Mouse (Mus musculus) megakaryocyte-erythroid progenitor cell, adult 5-6 weeks (primary cell): ENCODE results near the gene Sde2. TPM values are rescaled to one million over a fixed set of nuclear protein-coding genes. Genes with fewer than 3 reads are reported as not detected.
A peak's percentile ranks its signal among the peaks of the same experiment; 100 is the strongest.

Source experiments
- ATAC-seq: replicated peaks from 2 replicates; pipeline ENCODE4 v1.8.0; 2016; ENCODE audit warnings: mild to moderate bottlenecking, inconsistent platforms; ENCODE audit not compliant: severe bottlenecking, poor library complexity, low FRiP score, low TSS enrichment
- total RNA-seq, 2 experiments: library from RNA; stranded (forward) in 1 of 2; stranded (reverse) in 1 of 2; fragments of 200-1000, 215-1000 nt in 1 of 2; fragments of >200 nt in 1 of 2; fragmentation: Nextera tagmentation in 1 of 2; gene quantifications; 2 replicates each; pipeline ENCODE4 v1.2.3; 2014 to 2017

The Sde2 gene
- total RNA-seq (2014; fragmentation: Nextera tagmentation) (22.0 and 23.2 TPM in 2 replicates), total RNA-seq (2017) (37.6 and 45.7 TPM in 2 replicates)

DNA sequence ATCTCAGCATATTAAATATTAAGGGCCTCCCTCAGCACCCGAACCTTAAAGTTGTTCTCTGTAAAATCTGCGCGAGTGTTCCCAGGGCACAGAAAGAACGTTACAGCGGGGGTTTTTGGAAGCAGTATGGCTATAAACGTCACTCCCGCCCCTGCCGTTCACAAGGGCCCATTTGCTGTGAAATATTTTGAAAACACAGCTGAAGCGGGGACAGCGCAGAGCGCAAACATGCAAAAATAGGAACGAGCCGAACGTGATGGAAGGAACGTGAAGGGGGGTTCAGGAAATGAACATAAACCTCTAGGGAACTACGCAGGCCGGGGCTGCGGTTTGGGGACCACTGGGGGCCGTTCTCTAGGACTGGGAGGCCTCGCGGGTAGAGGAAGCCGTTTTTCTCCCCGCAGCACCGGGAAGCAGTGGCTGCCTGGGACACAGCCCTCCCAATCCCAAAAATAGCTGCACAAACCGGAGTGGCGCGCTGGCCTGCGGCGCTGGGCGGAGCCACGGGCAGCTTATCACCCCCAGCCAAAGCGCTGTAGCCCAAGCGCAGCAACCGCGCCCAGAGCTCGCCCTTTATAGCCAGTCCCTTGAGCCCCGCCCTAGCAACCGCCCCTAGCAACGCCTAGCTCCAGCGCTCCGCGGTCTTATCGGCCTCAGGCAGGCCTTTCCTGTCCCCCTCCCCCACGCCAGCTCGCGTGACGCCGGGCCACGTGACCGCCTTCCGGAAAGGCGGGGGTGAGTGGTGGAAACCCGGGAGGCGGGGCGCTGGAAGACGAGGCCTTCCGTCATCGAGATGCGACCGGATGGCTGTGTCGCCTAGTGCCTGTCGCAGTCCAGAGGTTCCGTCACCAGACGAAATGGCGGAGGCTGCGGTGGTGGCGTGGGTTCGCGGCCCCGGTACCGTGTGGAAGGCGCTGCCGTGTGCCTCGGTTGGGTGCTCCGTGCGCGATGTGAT is at the start of gene Sde2:
Sde2 (plus strand) TSS at position 812 of the 955 bp plus-strand sequence.
- ATAC-seq = peak; percentile 89

DNA sequence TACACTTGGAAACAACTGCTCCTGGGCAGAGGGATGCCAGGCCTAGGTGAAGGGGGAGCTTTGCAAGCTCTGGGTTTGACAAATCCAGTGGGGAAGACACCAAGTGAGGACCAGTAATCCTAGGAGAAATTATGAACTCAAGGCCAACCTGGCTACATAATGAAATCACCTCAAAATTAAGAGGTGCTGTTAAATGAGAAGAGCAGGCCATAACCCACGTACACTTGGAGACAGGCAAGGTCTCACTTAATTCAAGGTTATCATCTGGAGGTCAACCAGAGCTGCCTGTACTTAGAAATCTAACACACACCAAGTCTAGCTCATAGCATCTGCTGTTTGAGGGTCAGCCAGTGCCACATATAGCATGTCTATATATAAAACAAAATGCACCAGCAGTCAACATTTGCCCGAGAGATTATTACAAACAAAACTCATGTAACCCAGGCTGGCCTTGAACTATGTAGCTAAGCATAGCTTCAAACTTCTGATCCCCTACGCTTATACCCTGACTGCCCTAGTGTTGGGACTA is 49.4 kb upstream of the Sde2 start:
- ATAC-seq = no peak

DNA sequence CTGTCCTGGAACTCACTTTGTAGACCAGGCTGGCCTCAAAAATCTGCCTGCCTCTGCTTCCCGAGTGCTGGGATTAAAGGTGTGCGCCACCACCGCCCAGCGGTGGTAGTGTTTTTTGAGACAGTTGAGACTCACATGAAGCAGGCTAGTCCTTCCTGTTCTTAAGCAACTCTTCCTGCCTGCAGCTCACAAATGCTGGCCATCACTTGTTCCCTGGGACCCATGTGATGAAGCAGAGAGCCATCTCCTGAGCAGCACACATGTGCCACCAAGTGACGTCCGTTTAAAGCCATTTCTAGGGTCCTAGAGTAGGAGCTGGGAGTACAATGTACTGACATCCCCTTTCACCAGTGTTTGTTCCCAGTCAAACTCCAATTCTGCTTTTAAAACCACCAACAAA is 47.0 kb upstream of the Sde2 start:
- ATAC-seq = no peak

DNA sequence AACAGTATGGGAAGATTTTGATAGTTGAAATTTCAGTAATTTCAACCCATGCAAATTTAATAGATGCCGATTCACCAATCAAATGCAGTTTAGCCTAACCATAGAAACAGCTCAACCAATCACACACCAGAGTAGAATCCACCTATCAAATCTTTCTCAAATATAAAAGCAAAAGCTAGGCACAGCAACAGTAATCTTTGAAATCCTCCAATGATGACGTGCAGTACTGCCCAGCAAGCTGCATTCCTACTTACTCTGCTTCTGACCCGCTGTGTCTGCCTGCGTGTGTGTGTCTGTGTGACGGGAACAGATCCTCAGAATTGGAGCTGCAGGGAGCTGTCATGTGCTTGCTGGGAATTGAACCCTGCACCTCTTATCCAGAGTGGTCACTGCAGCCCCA is 42.1 kb upstream of the Sde2 start:
- ATAC-seq = no peak

DNA sequence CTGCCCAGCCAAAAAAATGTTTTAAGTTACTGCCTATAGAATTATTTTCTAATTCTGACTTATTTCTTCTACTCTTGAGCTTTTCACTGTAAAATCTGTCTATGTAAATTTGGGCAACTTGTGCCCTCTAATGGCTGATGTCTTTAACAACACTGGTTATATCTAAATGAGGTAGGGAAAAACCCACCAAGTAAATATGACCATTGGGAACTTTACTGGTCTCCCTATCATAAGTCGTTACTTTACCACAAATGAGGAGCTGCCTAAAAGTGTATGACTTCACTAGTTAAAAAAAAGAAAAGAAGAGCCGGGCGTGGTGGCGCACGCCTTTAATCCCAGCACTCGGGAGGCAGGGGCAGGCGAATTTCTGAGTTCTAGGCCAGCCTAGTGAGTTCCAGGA is 40.0 kb upstream of the Sde2 start:
- ATAC-seq = no peak

DNA sequence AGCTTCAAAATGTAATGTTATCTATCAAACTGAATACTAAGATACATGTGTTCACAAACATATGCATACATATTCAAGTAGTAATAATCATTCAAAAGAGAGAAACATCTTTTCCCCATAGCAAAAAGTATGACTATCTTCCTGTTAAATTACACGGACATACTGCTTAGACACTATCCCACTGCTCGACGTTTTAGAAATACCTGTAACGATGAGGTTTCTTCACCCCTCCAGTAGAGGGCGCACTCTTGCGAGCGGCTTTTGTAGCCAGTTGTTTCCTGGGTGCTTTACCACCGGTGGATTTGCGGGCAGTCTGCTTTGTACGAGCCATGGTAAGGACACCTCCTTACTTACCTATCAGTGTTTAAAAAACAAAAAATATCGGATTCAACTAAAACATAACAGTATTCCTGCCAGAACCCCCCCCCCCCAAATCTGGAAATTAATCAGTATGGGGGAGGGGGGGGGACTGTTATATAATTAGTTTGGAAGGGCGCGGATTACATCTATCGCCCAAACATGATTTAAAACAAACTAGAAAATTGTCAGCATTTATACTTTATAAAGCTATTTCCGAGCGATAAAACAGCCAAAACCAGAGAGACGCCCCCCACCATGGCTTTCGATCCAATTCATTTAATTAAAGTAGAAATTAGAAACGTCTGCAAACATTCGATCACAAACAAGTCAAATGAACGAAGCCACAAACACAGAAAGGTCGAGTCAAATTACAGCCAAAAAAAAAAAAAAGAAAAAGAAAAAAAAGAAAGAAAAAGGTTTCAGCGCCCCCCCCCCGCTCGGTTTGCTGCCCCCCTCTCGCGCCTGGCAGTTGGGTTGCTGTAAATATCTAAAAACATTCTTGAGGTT is 39.1 kb upstream of the Sde2 start:
- no peak for ATAC-seq

DNA sequence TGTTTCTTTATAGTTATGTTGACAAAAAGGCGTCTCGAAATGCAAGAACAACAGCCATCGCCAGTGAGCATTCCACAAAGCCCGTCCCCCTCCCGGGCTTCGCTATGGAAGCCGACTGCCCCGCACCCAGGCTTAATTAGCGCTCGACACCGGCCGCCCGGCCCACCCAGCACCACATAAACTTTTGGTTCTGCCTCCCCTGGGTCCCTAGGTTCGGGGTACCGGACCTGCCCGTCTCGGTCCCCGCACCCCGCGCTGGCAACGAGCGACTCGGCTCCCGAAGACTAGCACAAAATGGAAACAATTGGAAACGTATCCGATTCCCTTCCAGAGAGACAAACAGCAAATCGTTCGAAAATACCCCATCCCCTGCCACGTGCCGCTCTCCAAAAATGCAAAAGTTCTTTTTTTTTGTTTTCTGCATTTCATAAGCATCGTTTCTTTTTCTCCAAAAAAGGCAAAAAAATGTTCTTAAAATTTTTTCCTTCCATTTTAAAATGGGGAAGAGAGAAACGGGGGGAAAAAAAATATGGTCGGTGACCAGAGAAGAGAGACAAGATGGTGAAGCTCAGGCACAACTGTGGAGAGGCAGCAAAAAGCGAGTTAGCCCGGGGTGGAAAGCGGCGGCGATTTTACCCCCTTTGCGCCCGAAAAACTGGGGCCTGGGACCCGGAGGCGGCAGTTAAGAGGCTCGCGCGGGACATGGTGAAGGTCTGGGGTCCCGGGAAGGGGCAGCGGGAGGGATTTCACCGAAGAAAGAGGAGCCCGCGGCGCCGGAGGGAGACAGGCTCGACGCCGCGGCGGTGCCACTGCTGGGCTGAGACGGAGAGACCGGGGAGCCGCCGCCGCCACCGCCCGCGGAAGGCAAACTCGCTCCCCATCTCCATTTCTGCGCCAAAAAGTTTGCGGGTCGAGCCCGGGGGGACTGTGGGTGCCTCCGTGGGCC is 38.2 kb upstream of the Sde2 start:
- peak; percentile 18 for ATAC-seq

DNA sequence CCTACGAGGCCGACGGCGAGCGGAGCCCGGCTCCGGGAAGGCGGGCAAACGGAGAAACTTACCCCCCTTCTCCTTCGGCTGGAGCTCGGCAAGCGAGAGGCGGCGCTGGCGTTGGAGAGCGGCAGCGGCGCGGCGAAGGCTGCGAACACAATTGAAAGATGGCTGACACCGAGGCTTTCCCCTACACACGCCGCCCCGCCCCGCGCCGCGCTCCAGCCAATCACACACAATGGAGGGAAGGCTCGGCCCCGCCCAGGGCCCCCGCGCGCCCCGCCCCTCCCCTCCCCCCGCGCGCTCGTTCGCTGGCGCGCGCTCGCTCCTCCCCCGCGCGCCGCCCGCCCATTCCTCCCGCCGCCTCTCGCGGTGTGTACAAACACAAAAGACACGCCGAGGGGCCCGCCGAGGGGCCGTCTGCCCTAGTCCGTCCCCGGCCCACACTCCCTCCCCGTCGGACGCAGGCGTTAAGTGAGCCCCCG is 37.5 kb upstream of the Sde2 start:
- ATAC-seq = peak; percentile 74

DNA sequence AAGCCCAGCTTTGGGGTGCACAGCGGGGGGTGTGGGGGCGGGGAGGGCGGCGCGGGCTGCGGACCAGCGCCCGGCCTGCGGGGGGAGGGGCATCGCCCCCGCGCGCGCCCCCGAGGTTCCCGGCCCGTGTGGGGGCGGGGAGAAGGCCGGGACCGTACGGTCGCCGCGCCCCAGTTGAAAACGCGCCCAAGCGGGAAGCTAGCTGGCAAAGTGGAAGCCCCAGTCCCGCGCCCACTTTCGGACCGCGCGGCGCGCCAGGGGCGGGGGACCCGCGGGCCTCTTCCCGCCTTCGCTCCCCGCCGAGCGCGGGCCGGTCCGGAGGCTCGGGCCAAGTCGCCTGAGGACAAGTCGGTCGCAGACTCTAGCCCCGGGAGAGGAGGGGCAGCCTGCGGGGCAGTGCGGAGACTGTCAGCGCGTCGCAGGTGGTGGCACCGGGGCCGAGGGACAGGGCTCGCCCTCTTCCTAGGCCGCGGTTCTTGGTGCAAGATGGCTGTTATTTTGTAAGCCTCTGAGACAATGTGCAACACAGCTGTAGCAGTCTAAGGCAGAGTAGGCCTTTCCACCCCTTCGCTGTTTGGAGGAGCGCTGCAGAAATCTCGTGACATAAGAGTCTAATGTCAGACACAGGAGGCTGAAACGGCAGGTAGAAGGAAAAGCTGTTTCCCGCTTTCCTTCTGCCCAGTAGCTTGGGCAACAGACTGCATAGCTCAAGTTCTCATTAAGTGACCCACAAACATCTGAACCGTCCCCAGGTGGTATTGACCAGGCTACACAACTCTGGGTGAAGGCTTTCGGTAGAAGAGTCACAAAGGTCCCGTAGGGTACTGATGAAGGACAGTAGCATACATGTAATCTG is 36.8 kb upstream of the Sde2 start, which contains the start of gene H3f3a:
H3f3a (minus strand) TSS at position 59 of the 856 bp plus-strand sequence.
- peak; percentile 17; the same call in 1 of the 2 replicates for ATAC-seq

DNA sequence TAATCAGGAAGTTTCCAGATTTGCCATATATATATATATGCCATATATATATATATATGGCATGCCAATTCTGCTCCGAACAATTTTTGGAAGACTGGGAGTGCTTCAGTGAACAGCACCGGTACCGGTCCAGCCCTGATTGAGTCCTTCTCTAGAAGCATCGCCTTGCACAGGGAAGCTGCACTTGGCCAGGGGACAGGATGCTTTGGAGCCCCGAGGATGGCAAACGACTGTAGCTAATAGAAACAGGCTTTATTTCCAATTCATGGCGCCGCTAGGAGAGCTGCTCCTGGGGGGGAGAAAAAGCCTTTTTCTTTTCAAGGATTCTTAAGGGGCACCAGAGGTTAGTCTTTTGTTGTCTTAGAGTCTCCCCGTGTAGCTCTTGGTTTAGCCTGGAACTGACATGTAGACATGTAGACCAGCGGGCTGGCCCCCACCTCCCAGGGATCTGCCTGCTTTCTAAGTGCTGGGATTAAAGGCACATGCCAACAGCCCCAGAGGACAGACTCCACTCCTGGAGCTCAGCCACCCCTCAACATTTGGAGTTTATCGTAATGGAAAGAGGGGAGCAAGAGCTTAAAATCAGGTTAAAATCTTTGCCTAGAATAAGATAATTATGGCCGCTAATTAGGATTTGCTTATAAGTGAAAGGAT is 35.4 kb upstream of the Sde2 start:
- ATAC-seq = no peak

DNA sequence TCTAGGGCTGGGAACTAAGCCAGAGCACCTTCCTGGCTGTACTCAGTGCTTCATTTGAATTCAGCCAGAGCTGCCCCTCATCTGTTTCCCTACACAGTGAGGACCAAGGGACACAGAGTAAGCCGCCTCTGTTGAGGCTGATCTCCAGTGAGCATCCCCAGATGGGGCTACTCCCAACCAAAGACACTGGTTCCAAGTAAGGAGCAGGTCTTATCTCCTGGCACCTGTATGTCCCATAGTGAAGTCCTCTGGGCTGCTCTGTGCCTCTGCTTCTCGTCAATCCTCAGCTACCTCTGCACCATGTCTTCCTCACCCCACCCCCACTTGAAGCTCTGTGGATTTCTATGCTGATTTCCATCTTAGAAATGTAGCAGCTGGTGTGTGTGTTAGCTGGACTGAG is 32.9 kb upstream of the Sde2 start:
- ATAC-seq = peak; percentile 25

DNA sequence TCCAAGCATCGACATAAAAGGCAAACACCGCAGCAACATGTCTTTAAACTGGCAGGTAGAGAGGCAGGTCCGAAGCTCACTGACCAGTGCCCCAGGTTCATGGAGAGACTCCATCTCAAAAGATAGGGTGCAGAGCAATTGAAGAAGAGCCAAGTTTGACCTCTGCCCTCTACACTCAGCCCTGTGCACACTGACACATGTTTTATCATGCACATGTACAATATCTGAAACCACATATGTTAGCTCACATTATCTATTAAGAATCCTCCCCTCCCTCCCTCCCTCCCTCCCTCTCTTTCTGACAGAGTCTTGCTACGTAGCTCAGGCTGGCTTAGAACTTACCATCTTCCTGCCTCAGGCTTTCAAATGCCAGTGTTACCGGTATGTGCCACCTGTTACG is 29.8 kb upstream of the Sde2 start:
- ATAC-seq = peak; percentile 65

DNA sequence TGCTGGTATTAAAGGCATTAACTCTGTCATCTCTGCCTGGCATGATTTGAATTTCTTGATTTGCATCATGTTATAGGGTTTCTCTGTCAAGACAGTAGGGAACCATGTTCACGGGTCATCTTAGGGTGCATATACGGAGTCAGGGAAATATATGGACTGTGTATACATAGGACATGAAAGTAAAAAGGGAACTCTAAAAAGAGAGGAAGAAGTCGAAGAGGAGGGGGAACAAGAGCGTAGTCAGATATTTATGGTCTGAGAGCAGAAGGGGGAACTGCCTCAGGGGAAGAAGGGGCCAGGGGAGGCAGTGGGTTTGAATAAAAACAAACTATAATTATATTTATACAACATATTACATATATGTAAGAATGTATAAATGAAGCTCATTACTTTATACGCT is 28.7 kb upstream of the Sde2 start:
- no peak for ATAC-seq

DNA sequence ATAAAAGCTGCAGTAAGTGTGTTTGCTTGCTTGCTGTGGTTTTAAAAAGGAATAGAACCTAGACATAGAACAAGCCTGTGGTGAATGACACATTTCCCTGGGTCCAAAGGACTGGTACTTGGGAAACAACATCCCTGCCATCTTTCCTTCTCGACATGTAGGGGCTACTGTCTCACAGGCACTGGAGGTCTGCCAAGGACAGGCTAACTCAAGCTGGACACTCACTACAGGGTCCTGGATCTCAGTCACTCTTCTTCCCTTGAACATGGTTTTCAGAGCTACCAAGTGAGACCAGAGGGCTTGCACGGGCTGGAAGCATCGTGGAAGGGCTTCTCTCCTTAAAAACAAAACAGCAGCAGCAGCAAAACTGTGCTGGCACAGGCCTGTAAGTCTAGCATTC is 27.2 kb upstream of the Sde2 start:
- ATAC-seq = no peak

DNA sequence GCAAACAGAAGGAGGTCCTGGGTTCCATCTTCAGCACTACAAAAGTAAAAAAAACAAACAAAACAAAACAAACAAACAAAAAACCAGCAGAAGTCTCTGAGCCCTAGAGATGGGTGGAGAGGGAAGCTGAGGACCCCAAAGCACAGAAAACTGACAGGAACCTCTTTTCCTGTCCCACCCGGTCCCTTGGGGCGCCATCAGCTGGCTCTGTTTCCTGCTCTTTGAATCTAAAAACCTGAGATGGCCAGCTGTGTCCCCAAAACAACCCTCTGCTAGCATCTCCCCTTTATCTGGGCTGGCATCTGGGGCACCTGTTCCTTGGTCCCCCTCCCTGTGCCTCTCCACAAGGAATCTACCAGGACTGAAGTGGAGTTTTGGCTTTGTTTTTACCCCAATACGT is 26.2 kb upstream of the Sde2 start:
- ATAC-seq = no peak

DNA sequence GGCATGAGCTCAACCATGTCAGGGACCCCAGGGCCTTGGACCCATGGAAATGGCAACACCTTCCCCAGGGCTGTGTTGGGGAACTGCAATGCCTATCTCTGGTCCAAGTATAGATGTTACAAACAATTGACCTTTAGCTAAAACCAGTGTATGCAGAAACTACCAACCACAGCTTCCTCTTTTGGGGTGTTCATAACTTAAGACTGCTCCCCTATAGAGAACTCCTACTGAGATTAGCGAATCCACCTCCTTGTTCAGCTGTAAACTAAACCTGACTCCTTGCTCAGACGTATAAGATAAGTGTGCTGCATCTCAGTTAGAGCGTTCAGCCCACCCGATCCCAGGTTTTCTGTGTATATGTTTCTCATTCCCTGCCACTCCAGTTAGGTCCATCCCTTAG is 24.3 kb upstream of the Sde2 start:
- ATAC-seq = no peak

DNA sequence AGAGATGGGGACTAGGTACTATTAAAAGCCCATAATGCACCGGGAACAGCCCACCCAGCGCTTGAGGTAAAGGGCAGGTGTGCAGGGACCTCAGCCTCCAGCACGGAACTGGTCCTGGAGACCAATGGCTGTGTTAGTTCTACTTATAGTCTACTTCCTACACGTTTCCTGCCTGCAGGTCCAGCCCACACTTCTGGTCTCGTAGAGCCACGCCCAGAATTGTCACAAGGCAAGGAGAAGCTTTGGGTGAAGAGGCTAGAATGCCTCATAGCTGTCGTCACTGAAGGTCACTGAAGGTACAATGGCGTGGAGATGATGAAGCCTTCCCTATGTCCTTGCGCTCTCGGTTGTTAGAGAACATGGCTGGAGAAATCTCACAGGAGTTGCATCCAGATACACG is 21.2 kb upstream of the Sde2 start:
- ATAC-seq = peak; percentile 60
